Mouse (Mus musculus): Measurements from ENCODE around the gene Tesk1. TPM values are rescaled to one million over a fixed set of nuclear protein-coding genes. Genes with fewer than 3 reads are reported as not detected.

Tesk1 gene
- total and polyA plus RNA-seq, 2 experiments from 2014 or later: 5.1 to 55.5 TPM

DNA sequence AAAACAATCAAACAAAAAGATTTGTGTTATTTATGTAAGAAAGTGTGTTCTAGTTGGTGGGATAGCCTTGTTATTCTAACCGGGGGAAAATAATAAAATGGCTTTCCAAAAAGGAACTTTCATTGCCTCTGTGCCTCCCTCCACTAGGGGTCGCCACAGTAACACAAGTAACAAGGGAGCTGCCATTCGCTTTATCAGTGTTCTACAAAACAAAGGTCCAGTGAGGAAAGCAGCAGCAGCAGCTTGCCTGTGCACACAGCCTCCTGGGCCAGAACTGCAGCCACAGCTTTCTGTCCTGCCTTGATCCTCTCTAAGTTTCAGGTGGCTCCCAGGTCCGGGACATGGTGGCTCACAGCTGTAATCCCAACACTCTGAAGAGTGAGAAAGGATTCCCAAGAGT is 10.0 kb upstream of the Tesk1 start:
- peak overlapping the region; percentile 62 for H3K27ac ChIP-seq (ENCODE audit: low read depth)
- no peak overlapping the region for H3K4me3 ChIP-seq (ENCODE audit: low read depth, low read length)
- no peaks in the 10 kb centered on the region for H3K4me1 ChIP-seq (ENCODE audit: control insufficient read depth, insufficient read depth)
- no peak overlapping the region for H3K4me2 ChIP-seq (ENCODE audit: low read depth, low read length)
- H3K9ac ChIP-seq (replicated peaks; ENCODE audit: low read depth, low read length): no peak overlapping the region
- ATAC-seq (ENCODE audit: insufficient read depth, low read depth) (peak; percentile 78), DNase-seq (ENCODE audit: low spot score) (peak; percentile 94)
- no peak for TF ChIP-seq EP300 (IDR thresholded peaks at IDR 0.05; ENCODE audit: low read depth)
- TF ChIP-seq CTCF (IDR thresholded peaks at IDR 0.05; ENCODE audit: low read depth): peak; percentile 97
- peaks cover 5% of the 10 kb centered on the region; the same call in 1 of the 2 replicates for H3K36me3 ChIP-seq (replicated peaks; ENCODE audit: control insufficient read depth, insufficient read depth, low read length)
- H3K9me3 ChIP-seq (replicated peaks; ENCODE audit: control insufficient read depth, low read length): no peaks in the 10 kb centered on the region
- WGBS: 4% methylated on average over 4 of the region's 4 CpGs
- no peaks in the 10 kb centered on the region for H3K27me3 ChIP-seq (ENCODE audit: control insufficient read depth, insufficient read depth, low read length)

DNA sequence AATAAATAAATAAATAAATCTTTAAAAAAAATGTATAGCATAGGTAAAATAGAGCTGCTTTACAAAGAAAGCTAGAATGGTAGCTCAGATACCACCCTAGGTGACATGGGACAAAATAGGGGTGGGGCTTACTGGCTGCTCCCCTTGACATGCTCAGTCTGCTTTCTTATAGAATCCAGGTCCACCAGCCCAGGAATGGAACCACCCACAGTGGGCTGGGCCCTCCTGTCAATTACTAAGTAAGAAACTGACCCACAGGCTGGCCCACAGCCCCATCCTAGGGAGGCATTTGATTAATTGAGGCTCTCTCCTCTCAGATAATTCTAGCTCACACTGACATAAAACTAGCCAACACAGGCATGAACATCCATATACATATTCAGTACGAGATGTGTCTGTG is 8.9 kb upstream of the Tesk1 start:
- no peak overlapping the region for H3K4me2 ChIP-seq (ENCODE audit: low read depth, low read length)
- H3K9me3 ChIP-seq (replicated peaks; ENCODE audit: control insufficient read depth, low read length): no peaks in the 10 kb centered on the region
- no peak overlapping the region for H3K9ac ChIP-seq (replicated peaks; ENCODE audit: low read depth, low read length)
- H3K4me1 ChIP-seq (ENCODE audit: control insufficient read depth, insufficient read depth): no peaks in the 10 kb centered on the region
- no peaks in the 10 kb centered on the region for H3K27me3 ChIP-seq (ENCODE audit: control insufficient read depth, insufficient read depth, low read length)
- no peaks in the 10 kb centered on the region for H3K36me3 ChIP-seq (replicated peaks; ENCODE audit: control insufficient read depth, insufficient read depth, low read length)
- 86% methylated on average over 1 of the region's 1 CpGs for WGBS
- no peak overlapping the region for H3K27ac ChIP-seq (ENCODE audit: low read depth)
- no peak for ATAC-seq (ENCODE audit: insufficient read depth, low read depth)
- no peak overlapping the region for H3K4me3 ChIP-seq (ENCODE audit: low read depth, low read length)
- no peak for DNase-seq (ENCODE audit: low spot score)
- TF ChIP-seq EP300 (IDR thresholded peaks at IDR 0.05; ENCODE audit: low read depth) (no peak), CTCF (IDR thresholded peaks at IDR 0.05; ENCODE audit: low read depth) (no peak)

DNA sequence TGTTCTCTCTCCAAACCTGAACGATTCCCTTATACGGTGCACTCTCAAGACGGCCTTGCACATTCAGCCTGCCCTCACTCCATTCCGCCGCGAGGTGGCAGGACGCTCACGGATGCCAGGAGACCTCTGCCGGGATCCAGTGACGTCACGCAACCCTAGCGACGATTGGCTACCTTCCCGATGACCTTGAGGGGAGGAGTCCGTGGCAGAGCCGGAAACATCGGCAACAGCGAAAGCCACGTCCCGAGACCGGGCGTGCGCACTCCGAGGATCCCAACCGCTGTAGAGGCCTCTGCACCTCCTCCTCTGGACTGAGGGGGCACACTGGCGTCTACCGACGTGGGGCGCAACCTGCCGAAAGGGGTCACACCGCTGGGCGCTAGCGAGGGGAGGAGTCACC is 305 bp downstream of the Tesk1 start:
- Histone ChIP-seq H3K27me3 (ENCODE audit: control insufficient read depth, insufficient read depth, low read length) (no peaks in the 10 kb centered on the region), H3K4me3 (ENCODE audit: low read depth, low read length) (peak overlapping the region; percentile 92), H3K27ac (ENCODE audit: low read depth) (peak overlapping the region; percentile 97), H3K9me3 (replicated peaks; ENCODE audit: control insufficient read depth, low read length) (no peaks in the 10 kb centered on the region), H3K4me1 (ENCODE audit: control insufficient read depth, insufficient read depth) (0 out of 2 replicates have a peak, but pooled peaks cover 8% of the 10 kb centered on the region), H3K36me3 (replicated peaks; ENCODE audit: control insufficient read depth, insufficient read depth, low read length) (peaks cover 22% of the 10 kb centered on the region), H3K4me2 (ENCODE audit: low read depth, low read length) (peak overlapping the region; percentile 99), H3K9ac (replicated peaks; ENCODE audit: low read depth, low read length) (peak overlapping the region; percentile 98)
- TF ChIP-seq EP300 (IDR thresholded peaks at IDR 0.05; ENCODE audit: low read depth): no peak
- TF ChIP-seq CTCF (IDR thresholded peaks at IDR 0.05; ENCODE audit: low read depth): peak; percentile 99
- DNase-seq (ENCODE audit: low spot score) (peak; percentile 99), ATAC-seq (ENCODE audit: insufficient read depth, low read depth) (peak; percentile 96)
- under 1% methylated on average over 33 of the region's 33 CpGs for whole genome bisulfite sequencing

DNA sequence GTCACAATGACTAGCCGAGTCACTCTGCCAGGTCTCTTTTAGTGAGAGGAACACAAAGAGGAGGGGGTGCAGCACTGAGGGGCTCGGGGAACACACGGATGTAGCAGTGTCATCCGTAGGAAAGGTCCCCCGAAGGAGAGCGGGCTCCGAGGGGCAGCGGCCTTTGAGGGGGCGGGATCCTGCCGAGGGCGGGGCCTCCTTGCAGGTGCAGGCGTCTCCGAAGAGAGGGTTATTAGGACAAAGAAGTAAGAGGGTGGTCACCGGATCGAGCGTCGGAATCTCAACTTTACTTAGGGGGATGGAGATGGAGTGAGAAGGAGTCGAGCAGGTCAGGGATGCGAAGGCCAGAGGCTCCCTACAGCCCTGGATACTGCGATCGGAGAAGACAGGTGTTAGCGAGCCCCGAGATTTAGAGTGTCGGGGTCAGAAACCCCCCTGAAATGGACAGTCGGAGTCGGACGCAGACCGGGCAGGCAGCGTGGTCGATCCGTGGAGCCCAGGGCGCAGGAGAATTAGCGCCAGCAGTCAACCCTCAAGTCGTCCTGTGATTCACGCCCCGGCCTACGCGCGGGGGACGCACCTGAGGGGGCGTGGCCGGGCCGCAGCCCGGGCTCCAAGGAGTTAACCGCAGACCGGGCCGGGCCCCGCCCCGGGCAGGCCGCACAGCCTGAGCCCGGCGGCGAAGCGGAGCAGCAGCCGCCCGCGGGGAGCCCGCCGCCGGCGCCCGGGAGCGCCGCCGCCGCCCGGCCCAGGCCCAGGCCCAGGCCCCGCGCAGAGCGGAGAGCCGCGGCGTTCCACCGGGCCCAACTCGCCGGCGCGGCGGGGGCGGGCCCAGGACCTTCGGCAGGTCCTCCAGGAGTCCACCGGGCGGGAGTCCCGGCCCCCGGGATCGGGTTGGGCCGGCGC is 970 bp downstream of the Tesk1 start:
- H3K4me1 ChIP-seq (ENCODE audit: control insufficient read depth, insufficient read depth): 0 out of 2 replicates have a peak, but pooled peaks cover 8% of the 10 kb centered on the region
- WGBS: under 1% methylated on average over 67 of the region's 88 CpGs

DNA sequence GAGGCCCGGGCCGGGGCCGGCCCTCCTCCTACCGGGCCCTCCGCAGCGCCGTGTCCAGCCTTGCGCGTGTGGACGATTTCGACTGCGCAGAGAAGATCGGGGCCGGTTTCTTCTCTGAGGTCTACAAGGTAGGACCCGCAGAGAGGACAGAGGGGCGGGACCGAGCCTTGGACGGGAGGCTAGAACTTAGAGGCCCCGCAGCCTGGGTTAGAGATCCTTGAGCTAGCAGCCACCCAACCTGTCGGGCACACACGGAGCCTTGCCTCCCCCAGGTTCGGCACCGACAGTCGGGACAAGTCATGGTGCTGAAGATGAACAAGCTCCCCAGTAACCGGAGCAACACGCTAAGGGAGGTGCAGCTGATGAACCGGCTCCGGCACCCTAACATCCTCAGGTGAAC is 1.8 kb downstream of the Tesk1 start:
- DNase-seq (ENCODE audit: low spot score) (no peak), ATAC-seq (ENCODE audit: insufficient read depth, low read depth) (peak; percentile 4; the same call in 1 of the 2 replicates)
- Histone ChIP-seq H3K9me3 (replicated peaks; ENCODE audit: control insufficient read depth, low read length) (no peaks in the 10 kb centered on the region), H3K4me3 (ENCODE audit: low read depth, low read length) (peak overlapping the region; percentile 92), H3K27me3 (ENCODE audit: control insufficient read depth, insufficient read depth, low read length) (no peaks in the 10 kb centered on the region), H3K9ac (replicated peaks; ENCODE audit: low read depth, low read length) (peak overlapping the region; percentile 98), H3K36me3 (replicated peaks; ENCODE audit: control insufficient read depth, insufficient read depth, low read length) (peaks cover 37% of the 10 kb centered on the region), H3K4me2 (ENCODE audit: low read depth, low read length) (peak overlapping the region; percentile 99), H3K27ac (ENCODE audit: low read depth) (peak overlapping the region; percentile 97), H3K4me1 (ENCODE audit: control insufficient read depth, insufficient read depth) (0 out of 2 replicates have a peak, but pooled peaks cover 8% of the 10 kb centered on the region)
- WGBS: 3% methylated on average over 27 of the region's 28 CpGs
- no peak for TF ChIP-seq EP300 (IDR thresholded peaks at IDR 0.05; ENCODE audit: low read depth)
- no peak for TF ChIP-seq CTCF (IDR thresholded peaks at IDR 0.05; ENCODE audit: low read depth)

More for the DNA sequence above, 970 bp downstream of the Tesk1 start:
- Histone ChIP-seq H3K4me2 (ENCODE audit: low read depth, low read length) (peak overlapping the region; percentile 99), H3K27me3 (ENCODE audit: control insufficient read depth, insufficient read depth, low read length) (no peaks in the 10 kb centered on the region), H3K27ac (ENCODE audit: low read depth) (peak overlapping the region; percentile 97), H3K9ac (replicated peaks; ENCODE audit: low read depth, low read length) (peak overlapping the region; percentile 98), H3K9me3 (replicated peaks; ENCODE audit: control insufficient read depth, low read length) (no peaks in the 10 kb centered on the region), H3K4me3 (ENCODE audit: low read depth, low read length) (peak overlapping the region; percentile 92), H3K36me3 (replicated peaks; ENCODE audit: control insufficient read depth, insufficient read depth, low read length) (peaks cover 29% of the 10 kb centered on the region)
- TF ChIP-seq EP300 (IDR thresholded peaks at IDR 0.05; ENCODE audit: low read depth) (no peak), CTCF (IDR thresholded peaks at IDR 0.05; ENCODE audit: low read depth) (no peak)
- ATAC-seq (ENCODE audit: insufficient read depth, low read depth) (peak; percentile 64), DNase-seq (ENCODE audit: low spot score) (peak; percentile 82)
